Mouse (Mus musculus): ENCODE results near the gene Fgfr2.

DNA sequence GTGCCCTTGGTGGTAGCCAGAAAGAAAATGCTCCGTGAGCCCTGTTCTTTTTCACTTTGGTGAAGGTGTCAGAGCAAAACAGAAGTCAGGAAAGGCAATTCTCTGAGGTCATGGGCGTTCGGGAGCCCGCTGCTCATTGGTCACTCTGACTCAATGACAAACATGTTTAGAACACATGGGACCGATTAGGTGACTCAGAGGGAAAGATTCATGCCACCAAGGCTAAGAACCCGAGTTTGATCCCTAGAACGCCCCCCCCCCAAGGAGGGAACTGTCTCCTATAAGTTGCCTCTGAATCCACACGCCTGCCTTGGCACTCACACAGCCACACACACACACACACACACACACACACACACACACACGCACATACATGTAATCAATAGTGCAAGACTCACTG is 2329.5 kb downstream of the Fgfr2 start:
- TF ChIP-seq CTCF (IDR thresholded peaks at IDR 0.05; ENCODE audit: borderline replicate concordance, insufficient read depth, low read length) (no peak), POLR2A (IDR thresholded peaks at IDR 0.05; ENCODE audit: low read depth, low read length) (no peak)
